ENCODE assay signal across 8 mouse cellular contexts in genomic region chr8:115705591-115706110, GRCm38 (mm10). TPM values are rescaled to one million over a fixed set of nuclear protein-coding genes. Genes with fewer than 3 reads are reported as not detected.
A peak's percentile ranks its signal among the peaks of the same experiment; 100 is the strongest.
DNase-seq lines count a peak whose midpoint lies in the region; ATAC-seq and TF ChIP-seq lines count a peak whose summit lies in the region.

No protein-coding gene starts in this region.

- no peaks in the 10 kb centered on the region for H3K9me3 ChIP-seq in heart, embryonic 10.5 days
- H3K9me3 ChIP-seq in lung, embryonic 15.5 days, result no peaks in the 10 kb centered on the region

- H3K27ac ChIP-seq in heart, embryonic 10.5 days, result peak overlapping the region; percentile 83; the same call in 1 of the 2 replicates
- H3K27ac ChIP-seq in lung, embryonic 15.5 days, result peak overlapping the region; percentile 96
- no peak overlapping the region for H3K27ac ChIP-seq in olfactory bulb, adult 2 months (ENCODE audit: insufficient read depth, low read depth, low read length)

- TF ChIP-seq CTCF in olfactory bulb, adult 2 months (IDR thresholded peaks at IDR 0.05; ENCODE audit: insufficient read depth, low read depth, low read length), result no peak

- H3K27me3 ChIP-seq in heart, embryonic 10.5 days (ENCODE audit: insufficient read depth, poor library complexity, severe bottlenecking), result no peaks in the 10 kb centered on the region; the same call in none of the 2 replicates
- H3K27me3 ChIP-seq in lung, embryonic 15.5 days, result peaks cover 7% of the 10 kb centered on the region

- DNase-seq in layer of hippocampus, adult 8-10 months (ENCODE audit: low spot score in 2 of 2), result peak; percentile 6 to 15
- DNase-seq in layer of hippocampus, adult 9-10 months (ENCODE audit: low spot score), result no peak
- DNase-seq in embryo, embryonic 11.5 days (ENCODE audit: low read depth, low spot score), result peak; percentile 38
- DNase-seq in heart, embryonic 10.5 days (ENCODE audit: low spot score), result peak; percentile 82
- DNase-seq in kidney, postnatal 14 days, result peak; percentile 66
- peak; percentile 24 to 32 for DNase-seq in thymus, postnatal 10 days (ENCODE audit: low spot score in 2 of 2)

- peak overlapping the region; percentile 92 for H3K4me2 ChIP-seq in lung, embryonic 15.5 days

- peak overlapping the region; percentile 75 for H3K9ac ChIP-seq in lung, embryonic 15.5 days

- WGBS in heart, embryonic 10.5 days, result 1% methylated on average over 34 of the region's 36 CpGs
- under 1% methylated on average over 36 of the region's 36 CpGs for WGBS in lung, embryonic 15.5 days
- WGBS in olfactory bulb, adult 2 months, result 2% methylated on average over 36 of the region's 36 CpGs

- ATAC-seq in lung, embryonic 15.5 days (ENCODE audit: borderline replicate concordance, extremely low read depth, low FRiP score, low TSS enrichment), result no peak

- H3K36me3 ChIP-seq in heart, embryonic 10.5 days, result no peaks in the 10 kb centered on the region
- no peaks in the 10 kb centered on the region for H3K36me3 ChIP-seq in lung, embryonic 15.5 days

- peak overlapping the region; percentile 69 for H3K4me3 ChIP-seq in heart, embryonic 10.5 days
- H3K4me3 ChIP-seq in lung, embryonic 15.5 days, result peak overlapping the region; percentile 82
- peak overlapping the region; percentile 74 for H3K4me3 ChIP-seq in olfactory bulb, adult 2 months (ENCODE audit: insufficient read depth, low read depth, low read length)

- TF ChIP-seq POLR2A in olfactory bulb, adult 2 months (IDR thresholded peaks at IDR 0.05; ENCODE audit: insufficient read depth, low read depth, low read length), result no peak

- H3K4me1 ChIP-seq in heart, embryonic 10.5 days, result peaks cover 11% of the 10 kb centered on the region; the same call in 1 of the 2 replicates
- peaks cover 14% of the 10 kb centered on the region for H3K4me1 ChIP-seq in lung, embryonic 15.5 days
- peaks cover 13% of the 10 kb centered on the region for H3K4me1 ChIP-seq in olfactory bulb, adult 2 months (ENCODE audit: control insufficient read depth, insufficient read depth, low read length)

RNA-seq across cellular contexts. Expression of gene Maf, which starts 1.9 kb away (rescaled TPM):
- total RNA-seq in layer of hippocampus, adult 8-10 months (2022), result 10 to 100 TPM; 16.0 to 20.7 (median 18.6) TPM
- 1.2 and 2.1 TPM in 2 replicates for polyA plus RNA-seq in heart, embryonic 10.5 days (2016; fragmentation: Nextera tagmentation; extraction: Ambion mirVana)
- 10.1 and 11.6 TPM in 2 replicates for polyA plus RNA-seq in lung, embryonic 15.5 days (2015; fragmentation: Nextera tagmentation; extraction: Ambion mirVana)
- not detected in 2 replicates for polyA plus RNA-seq in olfactory bulb, adult 2 months (2012; ENCODE audit: insufficient read depth, insufficient read length, low replicate concordance, missing spikeins)
